Mouse (Mus musculus) heart, embryonic 12.5 days (tissue): Measurements from ENCODE around the gene Nol6. TPM values are rescaled to one million over a fixed set of nuclear protein-coding genes. Genes with fewer than 3 reads are reported as not detected.

Experiments
- ATAC-seq: fragments of 200-750 bp; cut with Nextera tagmentation; 2 replicates; pipeline ENCODE4 v1.8.0; 2017; ENCODE audit warnings: moderate TSS enrichment, moderate library complexity; ENCODE audit not compliant: insufficient number of reproducible peaks, low FRiP score
- H3K27ac ChIP-seq: fragments of 300-500 bp; sonication (generic); 2 replicates; pipeline ENCODE4 v1.5.1; 2016; ENCODE audit warnings: mild to moderate bottlenecking, moderate library complexity; ENCODE audit not compliant: poor library complexity, severe bottlenecking
- H3K27me3 ChIP-seq: fragments of 300-500 bp; sonication (generic); replicated peaks from 2 replicates; pipeline ENCODE4 v1.6.1; 2016; ENCODE audit warnings: mild to moderate bottlenecking, moderate library complexity
- H3K36me3 ChIP-seq: fragments of 300-500 bp; sonication (generic); 2 replicates; pipeline ENCODE4 v1.6.1; 2016; ENCODE audit warnings: mild to moderate bottlenecking, moderate library complexity
- H3K4me1 ChIP-seq: fragments of 300-500 bp; sonication (generic); replicated peaks from 2 replicates; pipeline ENCODE4 v1.6.1; 2016; ENCODE audit warnings: mild to moderate bottlenecking
- H3K4me2 ChIP-seq: fragments of 300-500 bp; sonication (generic); 2 replicates; pipeline ENCODE4 v1.6.1; 2016; ENCODE audit warnings: mild to moderate bottlenecking, moderate library complexity
- H3K4me3 ChIP-seq: fragments of 300-500 bp; sonication (generic); 2 replicates; pipeline ENCODE4 v1.5.1; 2016; ENCODE audit warnings: mild to moderate bottlenecking
- H3K9ac ChIP-seq: fragments of 300-500 bp; sonication (generic); 2 replicates; pipeline ENCODE4 v1.6.1; 2016; ENCODE audit warnings: mild to moderate bottlenecking, moderate library complexity
- H3K9me3 ChIP-seq: fragments of 300-500 bp; sonication (generic); replicated peaks from 2 replicates; pipeline ENCODE4 v1.6.1; 2016; ENCODE audit warnings: mild to moderate bottlenecking, moderate library complexity
- WGBS: fragments of 180-500 bp; shearing (Covaris S2); methylation state at CpG from one replicate; pipeline ENCODE4 v1.1.7; 2016; 5-methylcytosine and 5-hydroxymethylcytosine counted together
- polyA plus RNA-seq: library from polyadenylated mRNA; unstranded; fragments of >200 nt; fragmentation: Nextera tagmentation; extraction: Ambion mirVana; gene quantifications from 2 replicates; pipeline ENCODE4 v1.2.1, GENCODE M21; 2016

The Nol6 gene
- polyA plus RNA-seq, 1 experiment from 2014 or later: 21.6 TPM

DNA sequence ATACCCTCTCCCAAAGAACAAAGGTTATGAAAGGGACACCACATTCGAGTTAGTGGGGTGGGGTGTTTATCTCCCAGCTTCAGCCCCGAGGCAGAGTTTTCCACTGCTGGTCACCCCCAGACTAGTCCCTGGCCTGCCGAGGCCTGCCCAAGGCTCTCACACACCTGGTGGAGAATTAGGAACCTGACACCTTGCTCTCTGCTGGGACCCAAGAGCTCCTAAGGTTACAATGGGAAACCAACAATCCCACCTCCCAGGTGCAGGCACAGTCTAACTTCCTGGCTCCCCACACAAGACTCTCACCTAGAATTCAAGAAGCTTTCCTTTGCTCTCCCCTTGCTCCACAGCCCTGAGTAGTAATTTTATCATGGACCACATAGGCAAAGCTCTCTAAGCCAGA lies 7.4 kb downstream of the Nol6 start:
- Histone ChIP-seq H3K4me2 (no peak overlapping the region), H3K27ac (no peak overlapping the region), H3K4me1 (no peaks in the 10 kb centered on the region), H3K27me3 (no peaks in the 10 kb centered on the region), H3K4me3 (no peak overlapping the region), H3K36me3 (peaks cover 83% of the 10 kb centered on the region), H3K9ac (no peak overlapping the region), H3K9me3 (no peaks in the 10 kb centered on the region)
- WGBS: 89% methylated on average over 3 of the region's 3 CpGs
- ATAC-seq: no peak

DNA sequence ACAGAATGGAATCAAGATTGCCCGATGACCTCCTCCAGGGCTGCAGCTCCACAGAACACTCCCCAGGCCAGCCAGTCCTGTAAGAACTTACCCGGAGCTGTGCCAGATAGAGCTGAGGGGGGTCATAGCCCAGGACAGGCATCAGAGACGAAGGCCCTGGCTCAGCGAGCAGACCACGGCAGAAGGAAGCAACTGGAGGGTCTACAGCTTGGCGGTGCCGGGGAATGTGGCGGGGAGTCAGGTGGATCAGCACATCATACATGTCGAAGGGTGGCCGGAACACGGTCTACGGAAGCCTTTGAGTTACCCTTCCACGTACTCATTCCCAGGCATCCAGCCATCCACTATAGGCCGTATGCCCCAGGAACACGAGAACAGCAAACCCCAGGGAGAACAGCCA lies 8.5 kb downstream of the Nol6 start:
- H3K9me3 ChIP-seq: no peaks in the 10 kb centered on the region
- H3K36me3 ChIP-seq: peaks cover 73% of the 10 kb centered on the region

DNA sequence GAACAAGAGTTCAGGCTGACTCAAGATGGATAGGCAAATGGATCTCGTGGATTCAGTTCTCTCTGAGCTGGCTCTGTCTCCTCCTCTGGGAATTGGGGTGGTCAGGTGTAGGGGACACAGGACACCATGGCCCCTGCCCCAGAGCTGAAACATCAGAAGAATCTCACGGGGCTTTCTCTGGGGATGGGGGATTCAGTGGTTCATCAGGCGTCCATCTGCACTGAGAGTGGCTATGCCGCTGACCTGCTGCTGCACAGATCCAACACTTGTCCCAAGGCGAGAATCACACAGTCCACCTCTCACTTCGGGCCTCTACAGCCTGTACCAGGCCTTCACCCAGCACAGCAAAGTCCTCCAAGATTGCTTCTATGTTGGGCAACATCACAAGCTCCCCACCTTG lies 9.2 kb downstream of the Nol6 start:
- Histone ChIP-seq H3K4me2 (no peak overlapping the region), H3K9me3 (no peaks in the 10 kb centered on the region), H3K27me3 (no peaks in the 10 kb centered on the region), H3K4me1 (no peaks in the 10 kb centered on the region), H3K4me3 (no peak overlapping the region), H3K27ac (no peak overlapping the region), H3K36me3 (peaks cover 66% of the 10 kb centered on the region), H3K9ac (no peak overlapping the region)
- WGBS: 88% methylated on average over 6 of the region's 6 CpGs
- ATAC-seq: no peak

More for the DNA sequence above, 8.5 kb downstream of the Nol6 start:
- 95% methylated on average over 15 of the region's 15 CpGs for WGBS
- H3K9ac ChIP-seq: no peak overlapping the region
- no peaks in the 10 kb centered on the region for H3K27me3 ChIP-seq
- ATAC-seq: no peak
- no peaks in the 10 kb centered on the region for H3K4me1 ChIP-seq
- no peak overlapping the region for H3K4me2 ChIP-seq
- no peak overlapping the region for H3K4me3 ChIP-seq
- no peak overlapping the region for H3K27ac ChIP-seq

DNA sequence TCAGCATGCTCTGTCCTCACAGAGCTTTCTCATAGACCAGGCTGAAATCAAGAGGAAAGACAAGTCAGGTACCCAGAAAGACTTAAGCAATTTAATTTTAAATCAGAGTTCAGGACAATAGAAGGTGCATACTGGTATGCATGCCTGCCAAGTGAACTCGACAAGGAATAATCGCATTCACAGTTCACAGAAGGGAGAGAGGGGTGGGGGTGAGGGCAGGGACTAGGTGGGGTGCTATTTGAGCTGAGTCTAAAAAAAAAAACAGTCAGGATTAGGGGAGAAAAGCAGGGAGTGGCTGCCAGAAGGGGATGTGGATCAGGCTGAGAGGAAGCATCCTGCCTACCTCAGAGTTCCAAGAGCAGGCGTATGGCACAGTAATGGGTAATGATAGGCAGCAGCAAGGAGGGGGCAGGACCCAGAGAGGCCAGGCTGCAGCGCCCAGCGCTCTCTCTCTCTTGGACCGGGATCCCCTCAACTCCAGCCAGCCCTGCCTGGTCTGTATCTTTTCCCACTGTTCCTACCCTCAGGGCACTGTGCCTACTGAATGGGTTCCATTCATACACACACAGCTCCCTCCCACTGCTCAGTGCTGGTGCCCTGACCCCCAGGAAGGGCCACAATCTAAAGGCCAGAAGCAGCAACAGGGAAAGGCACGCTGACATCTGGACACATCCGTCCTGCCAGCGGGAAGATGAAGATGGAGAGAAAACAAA lies 9.7 kb downstream of the Nol6 start:
- Histone ChIP-seq H3K36me3 (peaks cover 60% of the 10 kb centered on the region), H3K4me3 (no peak overlapping the region), H3K4me2 (no peak overlapping the region), H3K27me3 (no peaks in the 10 kb centered on the region), H3K9me3 (no peaks in the 10 kb centered on the region), H3K27ac (no peak overlapping the region), H3K4me1 (no peaks in the 10 kb centered on the region), H3K9ac (no peak overlapping the region)
- no peak for ATAC-seq
- WGBS: 87% methylated on average over 9 of the region's 9 CpGs

DNA sequence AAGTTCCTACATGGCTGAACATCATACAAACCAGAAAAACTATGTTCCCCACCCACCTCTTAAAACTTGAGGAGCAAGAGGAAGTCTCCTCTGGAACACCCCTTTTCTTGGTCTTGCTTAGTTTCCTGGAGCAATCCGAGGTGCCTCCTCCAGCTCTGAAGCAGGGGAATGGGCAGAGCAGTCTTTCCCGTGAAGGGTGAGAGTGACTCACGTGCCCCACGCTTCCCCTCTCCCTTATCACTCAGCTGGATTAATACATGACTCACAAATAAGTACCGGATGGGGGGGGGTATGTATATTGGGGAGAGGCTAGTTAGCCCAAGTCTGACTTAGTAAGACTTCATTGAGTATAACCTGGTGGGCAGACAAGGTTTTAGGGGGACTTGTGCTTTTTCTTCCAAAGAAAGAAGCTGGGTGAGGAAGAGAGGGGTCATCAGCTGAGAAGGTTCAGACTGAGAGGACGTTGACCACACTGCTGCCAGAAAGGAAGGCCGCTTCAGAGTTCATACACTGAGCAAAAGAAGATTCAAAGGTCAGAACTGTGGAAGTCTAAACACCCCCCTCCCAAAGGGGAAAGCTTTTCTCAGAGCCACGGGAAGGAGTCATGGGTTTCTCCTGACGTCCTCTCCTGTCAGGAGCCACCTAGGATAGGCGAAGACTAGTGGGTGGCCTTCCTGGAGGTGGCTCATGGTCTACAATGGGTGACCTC lies 15.4 kb downstream of the Nol6 start:
- no peak overlapping the region for H3K4me2 ChIP-seq

DNA sequence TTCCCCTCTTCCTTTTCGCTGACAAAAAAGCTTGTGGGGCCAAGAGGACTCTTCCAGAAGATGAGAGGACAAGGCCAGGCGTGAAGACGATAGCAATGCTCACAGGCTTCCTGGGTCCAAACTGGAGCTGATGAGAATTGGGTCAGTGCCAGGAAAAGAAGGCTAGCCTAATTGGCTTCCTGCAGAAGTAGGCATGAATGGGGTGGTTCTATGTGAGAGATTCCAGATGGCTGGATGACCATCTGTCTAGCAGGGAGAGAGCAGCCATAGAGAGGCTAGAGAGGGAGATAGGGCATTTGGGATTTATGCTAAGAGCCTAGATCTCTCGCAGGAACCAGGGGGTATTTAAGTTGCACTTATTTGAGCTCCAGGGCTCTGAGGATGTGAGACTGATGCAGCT lies 16.8 kb downstream of the Nol6 start:
- Histone ChIP-seq H3K9ac (no peak overlapping the region), H3K27me3 (no peaks in the 10 kb centered on the region), H3K36me3 (no peaks in the 10 kb centered on the region), H3K9me3 (no peaks in the 10 kb centered on the region), H3K4me1 (no peaks in the 10 kb centered on the region; the same call in 1 of the 2 replicates), H3K4me3 (no peak overlapping the region), H3K4me2 (no peak overlapping the region), H3K27ac (no peak overlapping the region)
- WGBS: 61% methylated on average over 4 of the region's 4 CpGs
- ATAC-seq: no peak

More for the DNA sequence above, 15.4 kb downstream of the Nol6 start:
- Histone ChIP-seq H3K9ac (no peak overlapping the region), H3K4me3 (no peak overlapping the region), H3K27ac (no peak overlapping the region), H3K27me3 (no peaks in the 10 kb centered on the region), H3K9me3 (no peaks in the 10 kb centered on the region), H3K36me3 (peaks cover 4% of the 10 kb centered on the region), H3K4me1 (no peaks in the 10 kb centered on the region; the same call in 1 of the 2 replicates)
- no peak for ATAC-seq
- WGBS: 60% methylated on average over 10 of the region's 10 CpGs

DNA sequence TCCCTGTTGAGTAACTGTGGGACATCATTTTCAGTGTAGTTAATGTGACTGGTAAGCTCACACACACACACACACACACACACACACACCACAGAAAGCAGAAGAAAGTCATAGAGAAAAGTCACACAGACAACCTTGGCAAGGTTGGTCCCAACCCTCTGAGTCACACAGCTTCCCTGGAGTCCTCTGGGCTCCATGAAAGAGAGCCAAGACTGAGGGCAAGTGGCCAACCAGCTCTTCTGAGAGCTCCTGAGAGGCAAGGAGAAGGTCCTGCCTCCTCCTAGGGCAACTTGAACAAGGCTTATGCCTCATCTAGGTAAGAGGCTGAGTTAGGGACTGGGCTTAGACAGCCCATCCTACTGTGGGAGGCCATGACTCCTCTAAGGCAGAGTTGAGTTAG lies 21.4 kb downstream of the Nol6 start:
- Histone ChIP-seq H3K4me1 (peaks cover 9% of the 10 kb centered on the region), H3K9me3 (no peaks in the 10 kb centered on the region), H3K4me3 (no peak overlapping the region), H3K9ac (no peak overlapping the region), H3K27me3 (peaks cover 15% of the 10 kb centered on the region), H3K4me2 (no peak overlapping the region), H3K36me3 (no peaks in the 10 kb centered on the region), H3K27ac (no peak overlapping the region)
- ATAC-seq: no peak

DNA sequence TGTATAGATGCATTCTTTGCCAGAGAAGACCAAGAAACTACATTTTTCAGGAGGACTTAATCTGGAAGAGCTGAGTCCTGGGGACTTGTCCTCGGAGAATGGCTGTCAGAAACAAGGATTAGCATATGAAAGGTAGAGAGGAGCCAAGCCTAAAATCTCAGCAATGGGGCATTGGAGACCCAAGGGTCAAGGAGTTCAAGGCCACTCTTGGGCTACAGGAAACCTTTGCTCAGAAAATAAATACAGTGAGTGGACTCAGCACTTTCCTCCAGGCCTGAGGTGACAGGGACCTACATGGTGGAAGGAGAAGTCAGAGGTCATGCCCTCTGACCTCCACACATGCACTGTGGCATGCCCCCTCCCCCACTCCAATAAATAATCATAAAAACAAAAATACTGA lies 23.3 kb downstream of the Nol6 start:
- H3K9me3 ChIP-seq: no peaks in the 10 kb centered on the region
- H3K9ac ChIP-seq: no peak overlapping the region
- no peaks in the 10 kb centered on the region for H3K36me3 ChIP-seq
- H3K27ac ChIP-seq: no peak overlapping the region
- no peak overlapping the region for H3K4me3 ChIP-seq
- 47% methylated on average over 1 of the region's 1 CpGs for WGBS
- no peak overlapping the region for H3K4me2 ChIP-seq
- ATAC-seq: no peak
- H3K27me3 ChIP-seq: peaks cover 29% of the 10 kb centered on the region
- peaks cover 28% of the 10 kb centered on the region for H3K4me1 ChIP-seq

DNA sequence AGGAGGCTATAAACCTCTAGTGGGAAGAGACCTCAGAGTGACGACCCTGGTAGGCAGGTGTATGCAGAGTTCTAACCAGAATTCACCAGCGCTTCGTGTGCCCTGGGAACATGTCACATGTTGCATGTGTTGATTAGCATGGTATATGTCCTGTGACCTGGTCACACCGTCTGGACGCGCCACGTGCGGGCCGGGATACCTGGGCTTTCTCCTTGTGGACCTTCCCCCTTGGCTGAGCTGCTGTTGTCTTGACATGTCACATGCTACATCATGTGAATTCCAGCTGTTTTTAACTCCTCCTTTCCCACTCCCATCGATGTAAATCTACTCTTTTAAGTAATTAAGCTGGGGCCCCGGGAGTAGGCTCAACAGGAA lies 25.7 kb downstream of the Nol6 start:
- H3K4me1 ChIP-seq: peaks cover 50% of the 10 kb centered on the region
- H3K27ac ChIP-seq: no peak overlapping the region
- ATAC-seq: no peak
- no peaks in the 10 kb centered on the region for H3K9me3 ChIP-seq
- peak overlapping the region; percentile 51 for H3K4me3 ChIP-seq
- peaks cover 29% of the 10 kb centered on the region for H3K27me3 ChIP-seq
- H3K9ac ChIP-seq: peak overlapping the region; percentile 64
- WGBS: 18% methylated on average over 11 of the region's 11 CpGs
- no peaks in the 10 kb centered on the region for H3K36me3 ChIP-seq
- H3K4me2 ChIP-seq: peak overlapping the region; percentile 97

DNA sequence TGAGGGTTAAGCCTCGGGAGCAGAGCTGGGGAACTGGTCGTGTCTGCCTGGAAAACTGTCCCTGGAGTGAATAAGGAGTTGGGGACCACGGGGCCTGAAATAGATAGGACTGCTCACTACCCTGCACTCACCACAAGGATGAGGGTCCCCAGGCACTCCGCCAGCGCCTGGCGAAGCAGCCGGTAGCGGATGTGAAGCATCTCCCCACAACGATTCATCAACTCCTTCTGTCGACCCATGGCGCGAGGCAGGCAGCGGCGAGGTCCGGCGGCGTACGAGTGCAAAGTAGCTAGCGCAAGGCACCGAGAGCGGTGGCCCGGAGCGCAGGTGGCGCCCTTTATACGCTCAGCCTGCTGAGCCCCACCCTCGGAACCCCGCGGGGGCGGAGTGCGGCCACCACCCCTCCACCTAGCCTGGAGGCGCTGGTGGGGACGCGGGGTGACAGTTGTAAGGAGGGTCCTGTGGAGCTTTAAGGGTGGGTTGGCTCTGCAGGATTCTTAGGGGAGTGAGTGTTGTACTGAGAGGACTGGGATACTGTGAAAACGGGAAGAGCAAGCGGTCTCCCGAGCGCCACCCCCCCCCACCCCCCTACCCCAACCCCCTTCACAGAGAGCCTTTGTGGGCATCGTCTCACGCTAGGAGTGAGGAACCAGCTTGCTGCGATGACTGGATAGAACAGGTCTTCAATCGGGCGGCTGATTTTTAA lies 26.2 kb downstream of the Nol6 start, which contains the start of gene Aqp3:
Aqp3 (minus strand) TSS at position 313 of the 706 bp plus-strand sequence.
- Histone ChIP-seq H3K27ac (no peak within 1 kb of the TSS), H3K4me3 (peak within 1 kb of the TSS; percentile 51), H3K4me2 (peak within 1 kb of the TSS; percentile 97), H3K27me3 (peaks cover 29% of the 10 kb centered on the region), H3K9me3 (no peaks in the 10 kb centered on the region), H3K4me1 (peaks cover 50% of the 10 kb centered on the region), H3K36me3 (no peaks in the 10 kb centered on the region), H3K9ac (peak within 1 kb of the TSS; percentile 64)
- WGBS: 1% methylated on average over 42 of the region's 42 CpGs
- ATAC-seq: peak; percentile 73

DNA sequence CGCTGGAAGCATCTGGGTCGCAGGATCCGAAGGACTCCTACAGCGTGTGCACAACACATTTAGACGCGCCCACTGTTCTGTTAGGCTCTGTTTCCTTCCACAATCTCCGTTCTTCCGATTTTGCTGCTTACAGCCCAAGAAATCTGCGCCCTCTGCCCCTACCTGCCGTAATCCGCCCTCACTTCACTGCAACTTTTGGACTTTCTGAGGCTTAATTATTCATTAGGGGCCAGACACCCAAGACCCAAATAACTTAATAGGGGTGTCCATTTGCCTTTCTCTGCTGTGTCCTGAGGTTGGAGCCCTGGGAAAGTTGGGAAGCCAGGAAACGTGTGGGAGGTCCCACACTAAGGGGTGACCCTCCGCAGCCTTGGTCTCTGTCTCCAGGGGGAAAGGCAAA lies 26.9 kb downstream of the Nol6 start:
- 52% methylated on average over 13 of the region's 13 CpGs for WGBS
- no peak for ATAC-seq
- H3K27ac ChIP-seq: no peak overlapping the region
- H3K36me3 ChIP-seq: no peaks in the 10 kb centered on the region
- no peaks in the 10 kb centered on the region for H3K9me3 ChIP-seq
- peak overlapping the region; percentile 51 for H3K4me3 ChIP-seq
- peaks cover 29% of the 10 kb centered on the region for H3K27me3 ChIP-seq
- H3K4me1 ChIP-seq: peaks cover 50% of the 10 kb centered on the region
- H3K9ac ChIP-seq: peak overlapping the region; percentile 64
- H3K4me2 ChIP-seq: peak overlapping the region; percentile 97
